ENCODE assay signal across 8 mouse cellular contexts in the genomic region with DNA sequence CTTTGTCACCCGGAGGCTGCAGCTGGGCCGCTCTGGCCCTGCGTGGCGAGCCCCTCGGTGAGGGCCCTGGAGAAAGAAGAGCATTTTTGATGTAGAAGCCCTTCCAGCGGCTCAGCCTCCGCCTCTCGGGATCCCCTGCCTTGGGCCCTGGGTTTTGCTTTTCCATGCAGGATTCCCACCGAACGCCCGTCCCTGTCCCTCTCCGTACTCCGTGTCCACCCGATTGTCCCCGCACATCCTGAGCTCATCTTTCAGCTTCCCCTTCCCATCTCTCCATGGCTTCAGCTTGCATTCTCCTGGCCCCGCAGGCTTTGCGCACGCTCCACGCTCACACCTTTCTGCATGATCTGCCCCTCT. TPM values are rescaled to one million over a fixed set of nuclear protein-coding genes. Genes with fewer than 3 reads are reported as not detected.
DNase-seq lines count a peak whose midpoint lies in the region; ATAC-seq lines count a peak whose summit lies in the region.

No protein-coding gene starts in this region.

- no peak for DNase-seq in lung, postnatal 10 days
- no peak for DNase-seq in limb, embryonic 10.5 days (ENCODE audit: low spot score)
- no peak for DNase-seq in urinary bladder, postnatal 36 days (ENCODE audit: low spot score in 2 of 2)
- DNase-seq in retina, embryonic 14.5 days (ENCODE audit: low spot score), result no peak
- DNase-seq in kidney, postnatal 25 days, result no peak

- peaks cover 16% of the 10 kb centered on the region; the same call in 1 of the 2 replicates for H3K36me3 ChIP-seq in lung, embryonic 15.5 days
- peaks cover 27% of the 10 kb centered on the region for H3K36me3 ChIP-seq in embryonic facial prominence, embryonic 15.5 days
- H3K36me3 ChIP-seq in limb, embryonic 10.5 days, result peaks cover 29% of the 10 kb centered on the region
- H3K36me3 ChIP-seq in neural tube, embryonic 14.5 days (ENCODE audit: control insufficient read depth, insufficient read depth, low read length), result peaks cover 18% of the 10 kb centered on the region

- WGBS in lung, embryonic 15.5 days, result under 1% methylated on average over 19 of the region's 19 CpGs
- 1% methylated on average over 19 of the region's 19 CpGs for WGBS in embryonic facial prominence, embryonic 15.5 days
- WGBS in limb, embryonic 10.5 days, result under 1% methylated on average over 19 of the region's 19 CpGs
- WGBS in neural tube, embryonic 14.5 days, result 1% methylated on average over 19 of the region's 19 CpGs

- peak overlapping the region; percentile 90 for H3K9ac ChIP-seq in lung, embryonic 15.5 days
- H3K9ac ChIP-seq in embryonic facial prominence, embryonic 15.5 days, result peak overlapping the region; percentile 74
- H3K9ac ChIP-seq in neural tube, embryonic 14.5 days (replicated peaks; ENCODE audit: low read depth, low read length), result peak overlapping the region; percentile 70

- ATAC-seq in lung, embryonic 15.5 days (ENCODE audit: borderline replicate concordance, extremely low read depth, low FRiP score, low TSS enrichment), result peak; percentile 16
- no peak for ATAC-seq in embryonic facial prominence, embryonic 15.5 days (ENCODE audit: insufficient number of reproducible peaks, low FRiP score, low TSS enrichment, low read depth)
- ATAC-seq in neural tube, embryonic 14.5 days (ENCODE audit: low read depth), result 0 out of 2 replicates have a peak, but pooled peaks have one; percentile 18

- peaks cover 20% of the 10 kb centered on the region for H3K4me1 ChIP-seq in lung, embryonic 15.5 days
- peaks cover 22% of the 10 kb centered on the region for H3K4me1 ChIP-seq in embryonic facial prominence, embryonic 15.5 days
- peaks cover 22% of the 10 kb centered on the region for H3K4me1 ChIP-seq in limb, embryonic 10.5 days
- H3K4me1 ChIP-seq in neural tube, embryonic 14.5 days (ENCODE audit: control insufficient read depth, insufficient read depth, low read length), result peaks cover 20% of the 10 kb centered on the region

- H3K4me2 ChIP-seq in lung, embryonic 15.5 days, result peak overlapping the region; percentile 93
- H3K4me2 ChIP-seq in embryonic facial prominence, embryonic 15.5 days (replicated peaks), result peak overlapping the region; percentile 83
- peak overlapping the region; percentile 94 for H3K4me2 ChIP-seq in neural tube, embryonic 14.5 days (ENCODE audit: low read depth, low read length)

- no peaks in the 10 kb centered on the region for H3K27me3 ChIP-seq in lung, embryonic 15.5 days
- H3K27me3 ChIP-seq in embryonic facial prominence, embryonic 15.5 days, result no peaks in the 10 kb centered on the region
- H3K27me3 ChIP-seq in limb, embryonic 10.5 days (ENCODE audit: low read depth, poor library complexity, severe bottlenecking), result no peaks in the 10 kb centered on the region
- no peaks in the 10 kb centered on the region for H3K27me3 ChIP-seq in neural tube, embryonic 14.5 days (ENCODE audit: control insufficient read depth, insufficient read depth, low read length)

- no peaks in the 10 kb centered on the region for H3K9me3 ChIP-seq in lung, embryonic 15.5 days
- no peaks in the 10 kb centered on the region for H3K9me3 ChIP-seq in embryonic facial prominence, embryonic 15.5 days (replicated peaks)
- no peaks in the 10 kb centered on the region for H3K9me3 ChIP-seq in limb, embryonic 10.5 days (replicated peaks)
- H3K9me3 ChIP-seq in neural tube, embryonic 14.5 days (ENCODE audit: control insufficient read depth, low read length), result no peaks in the 10 kb centered on the region

- H3K27ac ChIP-seq in lung, embryonic 15.5 days, result peak overlapping the region; percentile 69
- H3K27ac ChIP-seq in embryonic facial prominence, embryonic 15.5 days (replicated peaks), result peak overlapping the region; percentile 69
- peak overlapping the region; percentile 95 for H3K27ac ChIP-seq in limb, embryonic 10.5 days
- H3K27ac ChIP-seq in neural tube, embryonic 14.5 days (ENCODE audit: low read depth, low read length), result peak overlapping the region; percentile 81

- peak overlapping the region; percentile 83 for H3K4me3 ChIP-seq in lung, embryonic 15.5 days
- H3K4me3 ChIP-seq in embryonic facial prominence, embryonic 15.5 days (replicated peaks), result peak overlapping the region; percentile 63
- H3K4me3 ChIP-seq in limb, embryonic 10.5 days, result peak overlapping the region; percentile 87
- peak overlapping the region; percentile 78 for H3K4me3 ChIP-seq in neural tube, embryonic 14.5 days (ENCODE audit: low read depth, low read length)

RNA-seq across cellular contexts. Expression of a gene that starts 0.3 kb away (rescaled TPM):
- 19.5 and 21.5 TPM in 2 replicates for polyA plus RNA-seq in lung, embryonic 15.5 days (2015; fragmentation: Nextera tagmentation; extraction: Ambion mirVana)
- 29.6 and 30.2 TPM in 2 replicates for polyA plus RNA-seq in embryonic facial prominence, embryonic 15.5 days (2015; fragmentation: Nextera tagmentation; extraction: Ambion mirVana)
- 29.7 and 31.4 TPM in 2 replicates for polyA plus RNA-seq in limb, embryonic 10.5 days (2016; fragmentation: Nextera tagmentation; extraction: Ambion mirVana)
- 56.7 and 62.5 TPM in 2 replicates for polyA plus RNA-seq in neural tube, embryonic 14.5 days (2014; fragmentation: Nextera tagmentation; extraction: Ambion mirVana)

RNA-seq across cellular contexts. Expression of a gene that starts 26.1 kb away (rescaled TPM):
- polyA plus RNA-seq in lung, embryonic 15.5 days (2015; fragmentation: Nextera tagmentation; extraction: Ambion mirVana), result 12.5 and 12.7 TPM in 2 replicates
- 17.4 and 18.8 TPM in 2 replicates for polyA plus RNA-seq in embryonic facial prominence, embryonic 15.5 days (2015; fragmentation: Nextera tagmentation; extraction: Ambion mirVana)
- 24.8 and 28.2 TPM in 2 replicates for polyA plus RNA-seq in limb, embryonic 10.5 days (2016; fragmentation: Nextera tagmentation; extraction: Ambion mirVana)
- 43.0 and 50.0 TPM in 2 replicates for polyA plus RNA-seq in neural tube, embryonic 14.5 days (2014; fragmentation: Nextera tagmentation; extraction: Ambion mirVana)

RNA-seq across cellular contexts. Expression of a gene that starts 44.3 kb away (rescaled TPM):
- polyA plus RNA-seq in lung, embryonic 15.5 days (2015; fragmentation: Nextera tagmentation; extraction: Ambion mirVana), result 20.3 and 26.0 TPM in 2 replicates
- polyA plus RNA-seq in embryonic facial prominence, embryonic 15.5 days (2015; fragmentation: Nextera tagmentation; extraction: Ambion mirVana), result 23.6 and 25.9 TPM in 2 replicates
- polyA plus RNA-seq in limb, embryonic 10.5 days (2016; fragmentation: Nextera tagmentation; extraction: Ambion mirVana), result 30.4 and 31.0 TPM in 2 replicates
- 20.5 and 21.4 TPM in 2 replicates for polyA plus RNA-seq in neural tube, embryonic 14.5 days (2014; fragmentation: Nextera tagmentation; extraction: Ambion mirVana)

RNA-seq across cellular contexts. Expression of a gene that starts 47.2 kb away (rescaled TPM):
- polyA plus RNA-seq in lung, embryonic 15.5 days (2015; fragmentation: Nextera tagmentation; extraction: Ambion mirVana), result 0.06 and 0.09 TPM in 2 replicates
- 0.07 TPM in 1 of 2 replicates, not detected in the other for polyA plus RNA-seq in embryonic facial prominence, embryonic 15.5 days (2015; fragmentation: Nextera tagmentation; extraction: Ambion mirVana)
- polyA plus RNA-seq in limb, embryonic 10.5 days (2016; fragmentation: Nextera tagmentation; extraction: Ambion mirVana), result 0.08 and 0.11 TPM in 2 replicates
- polyA plus RNA-seq in neural tube, embryonic 14.5 days (2014; fragmentation: Nextera tagmentation; extraction: Ambion mirVana), result not detected in 2 replicates
